ENCODE assay signal across 11 mouse cellular contexts in the genomic region with DNA sequence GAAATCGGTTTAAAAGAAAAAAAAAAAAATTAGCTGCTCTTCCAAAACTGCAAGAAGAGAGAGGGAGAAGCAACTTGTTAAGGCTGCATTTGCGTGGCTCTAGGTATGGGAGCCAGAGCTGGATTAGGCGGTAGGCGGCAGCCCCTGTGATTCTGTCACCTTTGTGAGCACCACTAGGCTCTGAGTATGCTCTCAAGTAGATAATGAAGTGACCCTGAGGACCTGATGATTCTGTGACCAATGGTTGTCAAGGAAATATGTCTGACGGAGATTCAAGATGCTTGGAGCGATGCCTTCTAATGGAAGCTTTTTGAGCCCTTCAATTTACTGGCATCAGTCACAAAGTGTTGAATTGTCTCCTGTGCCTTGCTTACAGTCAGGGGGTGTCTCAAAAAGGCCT.
DNase-seq lines count a peak whose midpoint lies in the region; ATAC-seq and TF ChIP-seq lines count a peak whose summit lies in the region.
"Had no signal": no experiment of that assay in that cellular context is flagged by ENCODE, and none has a peak within 500 bp of the region (broad histone marks: within the 10 kb centered on the region; RNA-seq: fewer than 3 reads in every experiment).

No protein-coding gene starts in this region.

- no peaks in the 10 kb centered on the region for H3K9me3 ChIP-seq in heart, embryonic 10.5 days
- no peaks in the 10 kb centered on the region for H3K9me3 ChIP-seq in forebrain, postnatal 0 days (ENCODE audit: low read length)
- H3K9me3 ChIP-seq in midbrain, embryonic 11.5 days (ENCODE audit: control insufficient read depth, low read length) = no peaks in the 10 kb centered on the region

- no peak for TF ChIP-seq CTCF in heart, adult 2 months (IDR thresholded peaks at IDR 0.05)
- no peak for TF ChIP-seq CTCF in forebrain, postnatal 0 days (IDR thresholded peaks at IDR 0.05; ENCODE audit: low read depth)

- intact Hi-C loops in heart, adult 2 months (cut with DNase I) = loop anchor here (5.0 to 10.0 kb wide), 2 partner anchors 117 to 579 kb away; no protein-coding TSS in a partner anchor

- no peak overlapping the region for H3K27ac ChIP-seq in heart, embryonic 10.5 days
- H3K27ac ChIP-seq in heart, adult 2 months = no peak overlapping the region
- H3K27ac ChIP-seq in forebrain, postnatal 0 days (ENCODE audit: low read depth, low read length) = peak overlapping the region; percentile 97
- H3K27ac ChIP-seq in midbrain, embryonic 11.5 days (ENCODE audit: low read depth, low read length) = no peak overlapping the region
- H3K27ac ChIP-seq: liver, embryonic 14.5 days had no signal

- H3K4me3 ChIP-seq in heart, embryonic 10.5 days = peak overlapping the region; percentile 85
- H3K4me3 ChIP-seq in heart, adult 2 months = no peak overlapping the region
- H3K4me3 ChIP-seq in forebrain, postnatal 0 days (ENCODE audit: low read depth, low read length) = peak overlapping the region; percentile 85
- H3K4me3 ChIP-seq in midbrain, embryonic 11.5 days (ENCODE audit: low read depth, low read length) = peak overlapping the region; percentile 91

- DNase-seq in heart, embryonic 10.5 days (ENCODE audit: low spot score) = no peak
- DNase-seq in heart, adult 2 months = no peak
- DNase-seq in MN1 (ENCODE audit: low spot score) = peak; percentile 21
- peak; percentile 61 for DNase-seq in forebrain, postnatal 0 days
- DNase-seq in midbrain, embryonic 11.5 days (ENCODE audit: low spot score, missing footprints) = no peak
- no peak for DNase-seq in spleen, adult 18-20 months
- DNase-seq in layer of hippocampus, adult 8-10 months (ENCODE audit: low spot score in 2 of 2) = no peak
- DNase-seq: B cell, adult 2 months; cerebellum, adult 9-11 months had no signal

- H3K27me3 ChIP-seq in heart, embryonic 10.5 days (ENCODE audit: insufficient read depth, poor library complexity, severe bottlenecking) = peaks cover 11% of the 10 kb centered on the region
- H3K27me3 ChIP-seq in heart, adult 2 months (ENCODE audit: control insufficient read depth, insufficient read depth, low read length) = no peaks in the 10 kb centered on the region
- H3K27me3 ChIP-seq in forebrain, postnatal 0 days (ENCODE audit: insufficient read depth, low read length) = no peaks in the 10 kb centered on the region
- peaks cover 11% of the 10 kb centered on the region for H3K27me3 ChIP-seq in midbrain, embryonic 11.5 days (ENCODE audit: control insufficient read depth, insufficient read depth, low read length)

- ATAC-seq in forebrain, postnatal 0 days = no peak
- ATAC-seq in midbrain, embryonic 11.5 days (ENCODE audit: low FRiP score) = no peak
- no peak for ATAC-seq in inflammation-experienced regulatory T-cells, adult 6 months

- H3K4me2 ChIP-seq in forebrain, postnatal 0 days (ENCODE audit: low read depth) = peak overlapping the region; percentile 80
- peak overlapping the region; percentile 81 for H3K4me2 ChIP-seq in midbrain, embryonic 11.5 days

- TF ChIP-seq EP300 in heart, adult 2 months (IDR thresholded peaks at IDR 0.05; ENCODE audit: insufficient read depth, low read depth, low read length) = no peak

- H3K9ac ChIP-seq in heart, adult 2 months (ENCODE audit: low read depth, low read length) = no peak overlapping the region
- H3K9ac ChIP-seq in forebrain, postnatal 0 days = peak overlapping the region; percentile 91
- peak overlapping the region; percentile 99 for H3K9ac ChIP-seq in midbrain, embryonic 11.5 days (ENCODE audit: low read length)
- H3K9ac ChIP-seq: liver, embryonic 14.5 days had no signal

- H3K79me2 ChIP-seq in heart, adult 2 months (replicated peaks; ENCODE audit: control insufficient read depth, insufficient read depth, low read length) = 0 out of 2 replicates have a peak, but pooled peaks cover 3% of the 10 kb centered on the region

- H3K4me1 ChIP-seq in heart, embryonic 10.5 days = peaks cover 14% of the 10 kb centered on the region; the same call in 1 of the 2 replicates
- peaks cover 1% of the 10 kb centered on the region; the same call in 1 of the 2 replicates for H3K4me1 ChIP-seq in heart, adult 2 months (ENCODE audit: control insufficient read depth, insufficient read depth, low read length)
- H3K4me1 ChIP-seq in forebrain, postnatal 0 days (ENCODE audit: insufficient read depth) = peaks cover 13% of the 10 kb centered on the region
- H3K4me1 ChIP-seq in midbrain, embryonic 11.5 days (ENCODE audit: control insufficient read depth, insufficient read depth, low read length) = peaks cover 42% of the 10 kb centered on the region

- H3K36me3 ChIP-seq in heart, embryonic 10.5 days = peaks cover 12% of the 10 kb centered on the region
- peaks cover 7% of the 10 kb centered on the region for H3K36me3 ChIP-seq in heart, adult 2 months (ENCODE audit: control insufficient read depth, insufficient read depth, low read length)
- H3K36me3 ChIP-seq in forebrain, postnatal 0 days (ENCODE audit: insufficient read depth) = no peaks in the 10 kb centered on the region
- no peaks in the 10 kb centered on the region for H3K36me3 ChIP-seq in midbrain, embryonic 11.5 days (ENCODE audit: control insufficient read depth, insufficient read depth, low read length)

- WGBS in heart, embryonic 10.5 days = 27% methylated on average over 6 of the region's 6 CpGs
- 62% methylated on average over 6 of the region's 6 CpGs for WGBS in heart, adult 2 months
- 21% methylated on average over 6 of the region's 6 CpGs for WGBS in forebrain, postnatal 0 days
- 12% methylated on average over 6 of the region's 6 CpGs for WGBS in midbrain, embryonic 11.5 days

- TF ChIP-seq POLR2A in heart, adult 2 months (IDR thresholded peaks at IDR 0.05; ENCODE audit: insufficient read depth, low read depth, low read length) = no peak

Comparison
In these comparisons a context has a peak if more than half of its experiments do, and no peak if none do; other contexts are left out.
1. DNase-seq: peak in MN1 (single experiment) and forebrain, postnatal 0 days (single experiment); none in heart, embryonic 10.5 days (single experiment), heart, adult 2 months (0 of 2), midbrain, embryonic 11.5 days (single experiment), spleen, adult 18-20 months (0 of 2) and layer of hippocampus, adult 8-10 months (0 of 2).